Mouse (Mus musculus) 3T3-L1 (cell line): ENCODE measurements around the gene Bola2.

Source experiments
- DNase-seq: peaks from one replicate; pipeline ENCODE4 v3.0.0-alpha.2; 2015; ENCODE audit warnings: low read depth, low spot score

Gene Bola2

DNA sequence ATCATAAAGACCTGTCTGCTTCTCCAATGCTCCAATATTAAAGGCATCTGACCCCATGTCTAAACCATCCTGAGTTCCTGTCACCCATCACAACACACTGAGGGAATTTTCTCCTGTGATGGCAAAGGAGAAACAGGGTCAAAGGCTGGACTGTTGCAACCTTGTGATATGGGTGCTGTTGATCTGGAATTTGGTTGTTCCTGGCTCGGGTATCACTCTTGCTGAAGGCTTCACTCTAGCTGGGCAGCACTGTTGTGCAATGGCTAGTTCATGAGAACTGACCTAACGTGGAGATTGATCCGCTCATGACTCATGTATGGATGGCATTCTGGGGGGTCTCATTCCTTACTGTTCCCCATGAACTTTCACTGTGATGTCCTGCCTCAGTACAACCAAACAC, 6.2 kb upstream of the Bola2 start:
- DNase-seq: no peak

DNA sequence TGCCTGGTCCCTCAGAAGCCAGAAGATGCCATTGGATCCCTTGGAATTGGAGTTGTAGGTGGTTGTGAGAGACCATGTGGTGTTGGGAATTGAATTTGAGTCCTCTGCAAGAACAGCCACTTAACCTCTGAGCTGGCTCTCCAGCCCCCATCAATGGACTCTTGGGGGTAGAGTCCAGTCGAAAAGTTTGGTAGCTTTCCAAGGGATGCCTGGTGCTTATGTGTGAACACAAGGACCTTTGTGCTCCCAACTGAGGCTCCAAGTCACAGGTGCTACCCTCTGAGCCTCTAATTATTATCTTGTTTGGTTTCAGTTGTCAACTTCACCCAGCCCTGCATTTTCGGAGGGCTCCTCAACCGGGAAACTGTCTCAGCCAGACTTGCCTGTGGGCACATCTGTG, 4.5 kb upstream of the Bola2 start:
- DNase-seq: no peak

DNA sequence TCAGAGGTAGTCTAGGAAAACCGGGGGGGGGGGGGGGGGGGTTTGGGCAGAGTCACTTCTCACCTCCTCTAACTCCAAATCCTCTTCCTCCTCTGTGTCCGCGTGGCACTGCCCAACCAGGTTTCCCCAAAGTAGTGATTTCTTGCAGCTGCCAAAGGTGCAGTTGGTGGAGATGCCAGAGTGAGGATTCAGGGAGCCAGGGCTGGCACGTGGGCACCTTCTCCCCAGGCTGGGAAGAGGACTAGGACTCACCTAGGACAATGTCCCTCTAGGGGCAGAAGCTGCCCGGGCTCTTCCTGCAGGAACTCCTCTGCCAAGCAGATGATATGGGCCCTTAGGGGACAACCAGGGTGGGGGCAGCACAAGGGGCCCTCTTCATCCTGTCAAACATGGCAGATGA, 3.5 kb upstream of the Bola2 start:
- DNase-seq: no peak

DNA sequence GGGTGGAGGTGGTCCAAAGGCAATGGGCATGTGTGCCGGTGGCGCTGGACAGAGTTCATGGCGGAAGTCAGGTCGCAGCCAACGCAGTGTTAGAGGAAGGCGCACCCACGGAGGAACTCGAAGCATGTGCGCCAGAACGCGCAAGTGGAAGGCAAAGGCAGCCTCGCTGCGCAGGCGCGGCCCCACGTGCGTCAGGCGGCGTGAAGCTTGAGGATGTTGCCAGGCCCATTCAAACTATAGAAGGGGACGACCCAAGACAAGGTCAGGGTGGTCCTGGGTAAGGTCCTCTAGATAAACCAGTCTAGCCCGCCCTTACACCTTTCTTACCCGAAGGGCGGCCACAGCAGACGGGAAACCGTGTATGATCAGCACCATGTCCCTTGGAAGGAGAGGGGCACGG, 2.8 kb upstream of the Bola2 start:
- DNase-seq: no peak

DNA sequence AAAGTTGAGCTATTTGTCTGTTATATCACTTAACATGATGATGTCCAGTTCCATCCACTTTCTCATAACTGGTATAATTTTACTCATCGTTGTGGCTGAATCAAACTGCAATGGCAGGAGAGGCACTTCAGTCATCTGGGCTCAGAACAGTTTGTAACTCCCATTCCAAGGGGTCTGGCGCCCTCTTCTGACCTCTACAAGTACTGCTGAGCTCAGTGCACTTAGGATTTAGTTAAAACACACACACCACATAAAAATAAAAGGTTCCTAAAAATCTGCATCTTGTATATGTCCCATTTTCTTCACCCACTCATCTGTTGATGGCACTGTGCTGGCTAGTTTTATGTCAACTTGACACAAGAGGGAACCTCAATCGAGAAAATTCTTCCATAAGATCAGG, 1.9 kb upstream of the Bola2 start:
- DNase-seq: peak; percentile 87

DNA sequence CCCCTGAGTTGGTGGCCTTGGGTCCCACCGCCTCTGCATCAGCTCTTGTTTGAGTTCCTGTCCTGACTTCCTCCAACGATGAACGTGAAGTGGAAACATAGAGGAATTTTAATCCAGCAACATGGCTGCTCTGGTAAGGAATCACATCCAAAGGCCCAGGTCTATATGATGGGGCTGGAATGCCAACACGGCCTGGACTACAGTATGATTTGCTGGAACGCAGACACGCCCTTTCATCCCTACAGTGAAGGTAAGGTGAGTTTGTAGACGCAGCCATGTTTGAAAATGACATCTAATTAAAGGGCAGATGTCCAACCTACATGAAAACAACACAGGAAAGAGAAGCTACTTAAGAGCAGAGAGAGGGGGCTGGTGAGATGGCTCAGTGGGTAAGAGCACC, 1.4 kb upstream of the Bola2 start:
- no peak for DNase-seq

DNA sequence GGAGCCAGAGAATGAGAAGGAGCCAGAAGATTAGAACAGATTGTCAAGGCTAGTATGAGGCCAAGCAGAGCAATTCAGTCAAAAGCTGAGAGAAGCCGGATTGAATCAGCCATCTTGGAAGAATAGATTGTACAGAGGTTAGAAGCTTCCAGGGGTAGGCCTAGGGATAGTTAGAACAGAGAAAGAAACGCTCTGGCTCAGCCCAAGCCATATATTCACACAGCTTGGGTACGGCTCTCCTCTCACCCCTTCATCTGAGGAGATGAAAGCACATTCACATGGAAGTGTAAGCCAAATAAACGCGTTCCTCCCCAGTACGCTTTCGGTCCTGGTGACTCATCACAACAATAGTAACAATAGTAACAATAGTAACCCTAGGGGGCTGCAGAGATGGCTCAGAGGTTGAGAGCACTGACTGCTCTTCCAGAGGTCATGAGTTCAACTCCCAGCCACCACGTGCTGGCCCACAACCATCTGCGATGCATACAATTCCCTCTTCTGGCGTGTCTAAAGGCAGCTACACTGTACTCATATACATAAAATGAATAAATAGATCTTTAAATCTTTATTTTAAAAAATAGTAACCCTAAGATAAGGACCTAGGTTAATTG, 655 bp upstream of the Bola2 start:
- DNase-seq: peak; percentile 21

DNA sequence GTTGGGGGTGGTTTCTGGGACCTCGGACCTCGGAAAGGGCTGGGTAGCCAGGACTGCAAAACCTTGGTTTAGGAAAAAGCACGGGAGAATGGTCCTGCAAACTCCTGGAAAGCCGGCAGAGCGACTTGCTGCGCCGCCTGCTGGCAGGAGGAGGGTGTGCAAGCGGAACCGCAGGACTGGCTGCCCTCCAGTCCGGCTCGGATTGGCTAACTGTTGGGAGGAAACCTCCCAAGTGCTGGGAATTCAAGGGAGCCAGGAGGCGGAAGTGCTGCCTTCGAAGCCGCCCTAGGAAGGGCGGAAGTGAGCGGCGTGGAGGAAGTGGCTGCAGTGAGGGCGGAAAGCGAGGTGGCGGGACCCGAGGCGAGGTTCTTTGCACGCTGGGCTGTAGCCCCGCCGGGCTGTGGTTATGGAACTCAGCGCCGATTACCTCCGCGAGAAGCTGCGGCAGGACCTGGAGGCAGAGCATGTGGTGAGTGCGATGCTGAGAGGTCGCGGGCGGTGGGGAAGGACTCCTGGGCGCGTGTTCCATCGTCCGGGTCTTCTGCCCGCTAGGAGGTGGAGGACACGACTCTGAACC, 518 bp downstream of the Bola2 start, which contains the start of gene Slx1b:
TSS of gene Slx1b (minus strand) at position 154 of the 577 bp plus-strand sequence.
- DNase-seq: peak; percentile 95

DNA sequence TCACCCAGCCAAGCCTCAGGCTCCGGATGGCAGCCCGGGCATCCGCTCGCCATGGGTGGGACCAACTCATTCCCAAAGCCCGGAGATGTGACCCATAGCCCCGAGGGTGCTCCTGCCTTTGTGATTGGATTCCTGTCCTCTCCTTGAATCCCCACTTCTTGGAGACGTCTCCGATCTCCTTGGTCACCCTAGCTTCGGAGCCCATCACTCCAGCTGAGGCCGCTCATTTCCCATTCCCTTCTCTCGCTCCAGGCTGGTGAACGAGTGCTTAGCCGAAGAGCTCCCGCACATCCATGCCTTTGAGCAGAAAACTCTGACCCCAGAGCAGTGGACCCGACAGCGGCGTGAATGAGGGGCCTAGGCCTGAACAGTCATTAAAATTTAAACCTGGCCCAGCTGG, 1.1 kb downstream of the Bola2 start:
- no peak for DNase-seq

DNA sequence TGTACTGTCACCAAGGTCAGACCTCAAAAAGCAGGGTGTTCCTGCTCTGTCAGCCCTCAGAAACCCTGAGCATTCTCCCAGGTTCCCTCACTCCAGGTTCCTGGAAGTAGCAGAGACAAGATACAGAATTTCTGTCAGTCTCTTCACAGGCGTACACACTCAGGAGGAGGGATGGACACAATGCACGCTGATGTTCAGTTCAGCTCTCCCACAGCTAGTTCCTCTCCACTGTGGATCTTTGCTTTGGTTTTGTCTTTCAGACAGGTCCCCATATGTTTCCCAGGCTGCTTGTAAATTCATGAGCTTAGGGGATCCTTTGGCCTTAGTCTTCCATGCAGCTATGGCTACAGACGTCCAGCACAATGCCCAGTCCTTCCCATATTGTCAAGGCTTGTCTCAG, 1.7 kb downstream of the Bola2 start:
- no peak for DNase-seq

DNA sequence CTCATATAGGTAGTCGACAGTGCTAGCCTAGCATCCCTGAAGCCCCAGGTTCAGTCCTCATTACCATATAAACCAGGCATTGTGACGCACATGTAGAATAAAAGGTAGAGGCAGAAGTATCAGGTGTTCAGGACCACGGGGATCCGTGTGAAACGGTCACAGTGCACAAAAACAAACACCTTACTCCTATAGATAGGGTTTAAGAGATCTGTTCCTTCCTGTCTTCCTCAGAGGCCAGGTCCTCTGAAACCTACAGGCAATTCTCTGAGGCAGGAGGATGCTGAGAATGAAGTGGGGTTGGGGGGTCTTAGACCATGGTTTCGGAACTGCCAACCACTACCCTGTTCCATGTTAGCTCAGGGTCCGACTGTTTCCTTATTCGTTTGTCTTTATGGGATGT, 2.6 kb downstream of the Bola2 start:
- no peak for DNase-seq

DNA sequence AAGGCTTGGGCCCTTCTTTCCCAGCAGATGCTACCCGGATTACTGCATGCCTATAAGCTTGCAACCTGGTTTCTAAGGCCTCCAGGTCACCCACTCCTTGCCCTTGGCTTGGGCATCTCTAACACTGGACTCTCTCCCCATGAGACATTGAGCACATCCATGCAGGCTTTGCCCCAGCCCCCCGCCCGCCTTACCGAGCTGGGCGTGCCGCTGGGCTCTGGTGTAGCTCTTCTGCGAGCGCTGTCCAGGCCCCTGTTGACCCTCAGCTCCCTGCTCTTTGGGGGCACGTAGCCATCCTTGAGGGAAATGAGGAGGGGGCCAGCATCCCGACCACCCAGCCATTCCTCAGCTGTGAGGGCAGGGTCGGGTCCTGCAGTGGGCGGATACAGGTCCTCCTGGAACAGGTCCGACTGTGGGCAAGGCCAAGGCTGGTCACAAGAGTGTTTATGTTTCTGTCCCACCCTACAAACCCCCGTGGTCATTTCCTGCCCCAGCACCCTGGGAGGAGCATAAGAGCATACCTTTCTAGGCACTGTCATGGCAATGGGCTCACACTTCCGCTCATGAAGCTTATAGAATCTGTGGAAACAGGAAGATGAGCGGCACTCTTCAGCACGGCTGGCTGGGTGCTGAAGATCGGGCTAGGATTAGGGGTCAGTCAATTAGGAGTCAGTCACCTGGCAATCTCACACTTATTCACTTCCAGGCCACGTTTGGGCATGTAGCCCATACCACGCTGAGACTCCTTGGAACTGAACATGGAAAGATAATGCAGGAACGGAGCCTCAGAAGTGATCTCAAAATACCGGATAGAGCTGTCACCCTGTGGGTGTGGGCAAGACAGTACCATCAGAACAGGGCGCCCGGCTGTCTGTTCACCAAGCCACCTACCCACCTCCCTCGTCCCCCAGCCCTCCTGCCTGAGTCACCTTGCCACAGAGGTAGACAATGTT, 5.1 kb downstream of the Bola2 start:
- no peak for DNase-seq

DNA sequence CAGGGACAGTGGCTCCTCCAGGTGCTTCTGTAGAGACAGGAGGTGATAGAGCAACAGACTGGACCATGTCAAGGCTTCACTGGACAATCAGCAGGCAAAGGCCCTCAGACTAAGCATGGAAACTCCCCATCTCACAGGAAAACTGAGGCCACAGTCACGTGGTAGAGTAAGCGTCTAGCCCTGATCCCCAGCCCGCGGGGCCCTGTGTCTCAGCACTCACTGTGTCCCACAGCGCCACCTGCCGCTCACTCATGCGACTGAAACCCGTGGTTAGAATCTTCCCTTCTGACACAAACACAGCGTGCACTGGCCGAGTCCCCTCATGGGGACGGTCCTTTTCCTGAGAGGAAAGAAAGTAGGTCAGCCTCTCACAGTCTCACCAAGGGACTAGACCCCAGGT, 5.9 kb downstream of the Bola2 start:
- DNase-seq: peak; percentile 78

DNA sequence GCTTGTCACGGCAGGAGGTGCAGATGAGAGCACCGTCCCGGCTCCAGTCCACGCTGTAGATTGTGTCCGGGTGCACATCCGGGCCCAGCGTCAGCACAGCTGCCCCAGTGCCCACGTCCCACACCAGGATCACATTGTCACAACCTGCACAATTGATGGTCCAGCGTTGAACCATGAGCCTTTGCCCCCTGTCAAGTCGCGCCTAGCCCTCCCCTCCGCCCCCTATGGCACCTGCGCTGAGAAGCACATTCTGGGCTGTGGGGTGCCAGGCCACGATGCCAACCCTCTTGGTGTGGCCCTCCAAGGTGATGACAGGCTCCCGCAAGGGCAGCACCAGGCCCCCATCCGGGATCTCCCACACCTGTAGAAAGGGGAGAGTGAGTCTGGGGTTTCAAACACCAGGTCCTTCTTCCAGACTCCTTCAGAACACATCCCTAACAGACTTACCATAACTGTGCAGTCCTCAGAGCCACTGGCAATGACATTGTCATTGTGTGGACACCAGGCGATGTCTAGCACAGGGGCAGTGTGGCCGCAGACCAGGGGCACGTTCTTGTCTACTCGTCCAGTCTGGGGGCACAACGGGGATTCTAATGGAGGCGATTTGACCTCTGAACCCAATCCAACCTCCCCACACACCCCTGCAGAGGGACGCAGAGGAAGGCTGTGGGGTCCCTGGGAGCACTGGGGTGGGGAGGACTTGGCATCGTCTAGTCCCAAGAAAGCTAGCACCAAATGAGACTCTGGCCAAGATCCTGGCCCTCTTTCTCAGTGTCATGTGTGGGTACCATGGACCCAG, 6.6 kb downstream of the Bola2 start:
- DNase-seq: no peak

DNA sequence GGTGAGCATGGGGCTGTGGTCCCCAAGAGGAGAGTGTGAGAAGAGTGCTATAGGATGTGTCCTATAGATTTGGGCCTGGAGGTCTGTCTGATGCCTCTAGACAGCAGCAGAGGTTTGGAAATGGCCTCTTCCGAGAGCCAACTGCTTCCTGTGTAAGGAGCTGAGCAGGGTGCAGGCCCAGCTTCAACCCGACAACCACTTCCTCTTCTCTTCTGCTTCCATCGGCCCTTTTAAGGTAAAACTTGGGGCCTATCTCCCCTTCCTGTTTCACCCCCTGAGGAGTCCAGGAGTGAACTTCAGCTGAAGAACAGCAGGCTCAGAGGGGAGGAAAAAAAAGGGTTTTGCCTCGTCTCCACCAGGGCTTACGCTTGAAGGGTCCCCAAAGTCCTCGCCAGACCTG, 7.2 kb downstream of the Bola2 start:
- DNase-seq: no peak

DNA sequence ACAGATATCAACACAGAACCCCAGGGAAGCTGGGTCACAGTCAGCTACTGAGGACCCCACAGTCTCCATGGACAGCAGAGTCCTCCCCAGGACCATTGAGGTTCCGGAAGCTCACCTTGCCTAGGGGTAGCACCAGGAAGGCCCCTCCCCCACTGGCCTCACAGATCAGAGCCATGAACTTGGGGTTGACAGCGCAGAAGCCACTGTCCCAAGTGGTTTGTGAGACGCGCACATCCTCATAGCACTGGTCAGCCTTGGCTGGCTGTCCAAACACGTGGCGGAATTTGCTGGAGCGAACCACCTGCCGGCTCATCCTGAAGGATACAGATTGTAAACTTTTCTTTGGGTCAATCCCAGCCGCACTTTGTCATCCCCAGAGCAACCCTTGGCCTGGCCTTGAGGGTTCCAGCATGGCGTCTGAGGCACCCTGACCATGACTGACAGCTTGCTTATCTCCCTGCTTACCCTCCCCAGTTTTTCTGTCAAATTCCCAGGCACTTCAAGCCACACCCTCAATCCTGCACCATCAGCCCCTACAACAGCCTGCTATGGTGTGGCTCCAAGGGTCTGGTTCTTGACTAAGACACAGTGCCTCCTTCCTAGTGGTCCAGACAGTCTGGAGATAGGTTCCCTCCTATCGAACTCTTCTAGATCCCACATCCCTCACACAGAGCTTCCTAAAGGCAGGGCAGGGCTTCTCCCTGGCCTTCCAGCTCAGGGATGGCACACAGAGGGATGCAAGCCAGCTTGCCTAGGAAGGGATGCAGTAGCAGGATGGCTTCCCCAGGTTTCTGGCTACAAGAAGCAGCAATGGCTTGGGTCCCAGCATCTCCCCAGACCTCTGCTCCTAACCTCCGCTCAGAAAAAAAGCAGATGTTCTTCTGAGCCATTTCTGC, 7.9 kb downstream of the Bola2 start:
- no peak for DNase-seq

DNA sequence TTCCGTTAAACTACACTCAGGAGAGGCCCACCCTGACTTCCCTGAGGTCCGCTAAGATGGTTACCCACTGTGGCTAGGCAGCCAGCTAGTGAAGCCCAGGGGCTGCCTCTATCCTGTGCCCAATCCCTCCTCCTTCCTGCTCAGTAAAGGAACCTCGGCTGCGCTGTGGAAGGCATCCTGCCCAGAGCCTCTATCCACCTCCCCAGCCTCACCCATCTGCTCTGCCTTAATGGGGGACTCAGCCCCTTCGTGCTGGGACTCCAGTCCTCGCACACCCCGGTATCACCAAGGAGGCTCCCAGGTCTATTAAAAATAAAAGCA, 8.5 kb downstream of the Bola2 start:
- DNase-seq: no peak

DNA sequence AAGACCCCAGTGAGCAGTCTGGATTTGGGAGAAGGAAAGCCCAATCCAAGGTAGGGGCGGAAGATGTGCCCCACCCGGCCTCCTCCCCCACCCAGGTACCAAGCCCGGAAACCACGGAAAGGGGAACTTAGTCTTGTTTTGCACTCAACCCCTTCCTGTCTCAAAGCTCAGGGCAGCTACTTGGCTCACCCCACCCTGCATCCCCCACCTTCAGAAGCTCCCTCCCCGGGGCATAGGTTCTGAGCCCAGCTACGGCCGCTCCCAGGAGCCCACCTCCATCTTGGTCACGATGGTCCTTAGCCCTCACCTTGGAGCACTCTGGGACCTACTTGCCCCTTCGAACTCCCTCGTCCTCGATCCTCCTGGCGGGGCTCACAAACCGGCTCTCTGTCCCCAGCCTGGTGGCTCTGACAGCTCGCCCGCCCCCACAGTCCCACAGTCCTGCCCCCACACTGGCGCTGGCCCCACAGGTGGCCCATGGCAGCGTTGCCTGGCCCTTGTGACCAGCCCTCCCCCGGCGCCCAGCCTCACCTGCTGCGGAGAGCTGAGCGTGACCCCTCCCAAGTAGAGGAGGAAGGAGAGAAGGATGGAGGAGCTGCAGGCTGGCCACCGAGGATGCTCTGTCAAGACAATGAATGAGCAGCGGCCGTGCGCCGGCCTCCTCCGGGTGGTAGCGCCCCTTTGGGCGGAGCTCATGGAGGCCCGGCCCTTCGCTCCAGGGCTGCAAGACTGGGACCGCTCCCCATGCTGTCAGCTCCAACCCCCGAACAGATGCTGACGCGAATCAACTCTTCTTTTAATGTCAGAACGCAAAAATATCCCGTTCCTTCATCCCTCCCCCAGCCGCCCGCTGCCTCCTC, 9.2 kb downstream of the Bola2 start:
- peak; percentile 13 for DNase-seq

DNA sequence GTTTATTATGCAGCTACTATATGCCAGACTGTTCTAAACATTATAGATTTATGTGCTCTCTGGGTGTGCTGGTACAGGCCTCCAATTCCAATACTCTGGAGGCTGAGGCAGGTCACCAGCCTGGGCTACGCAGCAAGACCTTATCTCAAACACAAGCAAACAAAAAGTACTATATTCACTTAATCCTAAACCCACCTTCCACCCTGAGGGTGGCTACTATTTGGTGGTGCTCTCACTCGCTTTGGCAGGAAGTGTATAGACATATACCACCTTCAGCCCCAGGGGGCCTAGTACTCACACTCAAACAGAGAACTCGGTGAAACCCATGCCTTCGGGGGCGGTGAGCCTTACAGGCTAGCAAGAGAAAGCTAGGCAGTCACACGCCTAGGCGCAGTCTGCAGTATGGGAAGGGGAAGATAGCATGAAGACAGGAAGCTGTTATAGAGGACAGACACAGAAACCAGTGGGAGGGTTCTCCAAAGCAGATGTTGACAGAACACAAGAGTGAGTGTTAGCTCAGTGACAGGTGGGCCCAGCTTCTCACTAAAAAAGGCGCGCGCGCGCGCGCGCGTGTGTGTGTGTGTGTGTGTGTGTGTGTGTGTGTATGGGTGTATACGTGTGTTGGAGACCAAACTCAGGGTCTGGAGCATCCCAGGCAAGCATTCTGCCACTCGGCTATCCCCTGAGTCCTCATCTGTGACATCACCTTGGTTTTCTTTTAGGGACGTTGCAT, 12.4 kb downstream of the Bola2 start, which contains the start of gene Coro1a:
TSS of gene Coro1a (minus strand) at position 346 of the 733 bp plus-strand sequence.
- no peak for DNase-seq
